Mouse (Mus musculus) cerebellum, adult 2 months (tissue): ENCODE data around the gene Keap1. TPM values are rescaled to one million over a fixed set of nuclear protein-coding genes. Genes with fewer than 3 reads are reported as not detected.
A peak's percentile ranks its signal among the peaks of the same experiment; 100 is the strongest.

Experiments
- DNase-seq, 2 experiments: peaks; one replicate each; pipeline ENCODE4 v3.0.0; 2021
- H3K27ac ChIP-seq: fragments of 200-500 bp; 2 replicates; pipeline ENCODE4 v1.5.1; 2012; ENCODE audit warnings: low read length, control low read depth, inconsistent platforms; ENCODE audit not compliant: insufficient read depth
- H3K27me3 ChIP-seq: fragments of 200-500 bp; 2 replicates; pipeline ENCODE4 v1.6.1; 2012; ENCODE audit warnings: inconsistent platforms, mild to moderate bottlenecking, low read length, moderate library complexity; ENCODE audit not compliant: control insufficient read depth, insufficient read depth
- H3K4me1 ChIP-seq: fragments of 200-500 bp; 2 replicates; pipeline ENCODE4 v1.6.1; 2011; ENCODE audit warnings: low read length; ENCODE audit not compliant: control insufficient read depth, insufficient read depth
- H3K4me3 ChIP-seq: fragments of 200-500 bp; replicated peaks from 2 replicates; pipeline ENCODE3; 2011; ENCODE audit warnings: mild to moderate bottlenecking, low read depth, low read length, control low read depth; ENCODE audit not compliant: insufficient read depth
- CTCF ChIP-seq: fragments of 200-500 bp; IDR thresholded peaks from 2 replicates; pipeline ENCODE4 v1.5.1; 2011; ENCODE audit warnings: low read depth, mild to moderate bottlenecking, control low read depth, low read length, moderate library complexity, borderline replicate concordance; ENCODE audit not compliant: insufficient read depth
- POLR2A ChIP-seq: fragments of 200-500 bp; IDR thresholded peaks from 2 replicates; pipeline ENCODE4 v1.6.1; 2011; ENCODE audit warnings: low read length, control low read depth, borderline replicate concordance; ENCODE audit not compliant: insufficient read depth
- WGBS: fragments of 180-500 bp; shearing (Covaris S2); methylation state at CpG from one replicate; pipeline ENCODE4 v1.1.7; 2018; 5-methylcytosine and 5-hydroxymethylcytosine counted together
- polyA plus RNA-seq: library from polyadenylated mRNA; depleted of rRNA; stranded (reverse); fragments of >200 nt; gene quantifications from 2 replicates; pipeline ENCODE4 v1.2.3, GENCODE M21; 2012; rRNA removed

Gene Keap1
- 60.5 and 63.1 TPM in 2 replicates for polyA plus RNA-seq

GRCm38 (mm10) chr9:21238733-21239464 is at the start of gene Keap1:
Gene Keap1, minus strand, starts transcription at chr9:21239361.
- Histone ChIP-seq H3K4me3 (peak within 1 kb of the TSS; percentile 82), H3K4me1 (peaks cover 18% of the 10 kb centered on the region), H3K27ac (peak within 1 kb of the TSS; percentile 98), H3K27me3 (no peaks in the 10 kb centered on the region)
- peak; percentile 83 to 87 for DNase-seq
- TF ChIP-seq POLR2A: peak; percentile 46; the same call in 1 of the 2 replicates
- no peak for TF ChIP-seq CTCF
- under 1% methylated on average over 82 of the region's 90 CpGs for WGBS

DNA sequence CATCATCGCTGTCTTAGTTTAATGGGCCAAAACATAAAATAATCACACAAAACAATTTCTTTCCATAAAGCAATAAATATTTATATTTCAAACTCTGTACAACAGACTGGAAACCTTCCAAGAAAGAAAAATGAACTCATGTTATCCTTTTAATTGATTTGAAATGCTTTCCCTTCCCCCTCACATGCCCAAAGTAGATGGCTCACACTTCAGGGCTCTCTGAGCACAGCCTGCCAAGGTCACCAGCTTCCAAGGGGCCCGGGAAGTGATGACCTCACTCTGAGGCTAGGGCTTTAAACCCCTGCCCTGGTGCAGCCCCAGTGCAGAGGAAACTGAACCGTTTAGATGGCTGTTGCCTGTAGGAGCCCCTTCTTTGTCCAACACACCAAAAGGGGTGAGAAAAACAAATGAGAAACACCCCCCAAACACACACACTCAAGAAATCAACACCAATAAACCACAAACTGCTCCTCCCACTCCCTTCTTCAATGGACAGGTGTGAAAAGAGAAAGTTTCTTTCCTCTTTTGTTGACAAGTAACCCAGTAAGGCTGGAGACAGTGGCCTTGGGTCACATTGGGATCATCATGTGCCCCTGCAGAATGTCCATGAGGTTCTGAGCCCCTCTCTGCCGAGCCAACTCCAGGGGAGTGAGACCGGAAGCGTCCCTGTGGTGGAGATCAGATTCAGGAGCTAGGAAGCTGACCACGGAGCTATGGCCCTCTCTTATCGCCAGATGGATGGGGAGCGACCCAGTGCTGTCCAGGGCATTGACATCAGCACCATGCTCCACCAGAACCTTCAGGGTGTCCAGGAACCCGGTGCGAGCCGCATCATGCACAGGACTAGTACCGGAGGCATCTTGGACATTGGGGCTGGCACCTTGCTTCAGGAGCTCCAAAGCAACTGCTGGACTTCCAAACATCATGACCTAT is 49.5 kb upstream of the Keap1 start:
- 69% methylated on average over 13 of the region's 13 CpGs for WGBS
- Histone ChIP-seq H3K4me1 (peaks cover 14% of the 10 kb centered on the region), H3K27ac (peak overlapping the region; percentile 64; the same call in 1 of the 2 replicates), H3K27me3 (no peaks in the 10 kb centered on the region), H3K4me3 (peak overlapping the region; percentile 65)
- no peak for DNase-seq
- TF ChIP-seq POLR2A: no peak
- TF ChIP-seq CTCF: no peak

DNA sequence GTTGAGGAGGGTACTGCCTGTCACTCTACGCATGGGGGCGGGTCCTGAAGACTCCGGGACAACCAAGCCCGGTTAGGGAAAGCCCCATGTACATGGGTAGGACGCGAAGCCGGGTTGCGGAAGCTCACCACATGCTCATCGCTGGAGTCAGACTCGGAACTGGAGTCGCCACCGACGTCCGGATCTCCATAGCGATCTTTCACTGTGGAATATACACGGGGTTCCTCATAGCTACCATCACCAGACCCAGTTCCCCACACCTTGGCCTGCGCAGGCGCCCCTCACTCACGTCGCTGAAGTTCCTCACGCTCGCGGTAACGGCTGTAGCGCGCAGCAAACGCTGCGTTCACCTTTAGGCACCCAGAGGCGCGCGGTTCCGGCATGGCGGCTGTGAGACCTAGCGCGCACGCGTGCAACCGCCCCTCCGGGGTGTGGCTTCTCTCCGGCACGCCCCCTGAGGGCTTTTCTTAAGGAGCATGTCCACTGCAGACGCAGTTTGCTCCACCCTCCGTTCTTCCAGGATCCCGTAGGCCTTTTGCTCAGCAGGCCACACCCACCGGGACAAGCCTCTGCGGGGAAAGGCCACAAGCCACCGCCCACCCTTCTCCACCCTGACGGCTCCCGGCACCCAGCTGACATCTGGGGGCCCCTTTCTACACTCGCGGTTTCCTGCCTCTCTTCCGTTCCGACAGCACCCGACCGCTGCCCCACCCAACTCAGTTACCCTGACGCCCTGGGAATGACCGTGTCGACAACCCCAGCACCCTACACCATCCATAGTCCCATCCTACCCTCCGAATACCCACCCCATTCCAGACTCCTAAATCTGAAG is 48.6 kb upstream of the Keap1 start, which contains the start of gene Kri1:
Kri1 (minus strand) TSS at position 399 of the 832 bp plus-strand sequence.
- no peaks in the 10 kb centered on the region for H3K27me3 ChIP-seq
- WGBS: under 1% methylated on average over 59 of the region's 59 CpGs
- H3K4me3 ChIP-seq: peak within 1 kb of the TSS; percentile 99
- H3K4me1 ChIP-seq: peaks cover 14% of the 10 kb centered on the region
- peak within 1 kb of the TSS; percentile 64 for H3K27ac ChIP-seq
- no peak for TF ChIP-seq CTCF
- peak; percentile 96 for TF ChIP-seq POLR2A
- peak; percentile 97 for DNase-seq

DNA sequence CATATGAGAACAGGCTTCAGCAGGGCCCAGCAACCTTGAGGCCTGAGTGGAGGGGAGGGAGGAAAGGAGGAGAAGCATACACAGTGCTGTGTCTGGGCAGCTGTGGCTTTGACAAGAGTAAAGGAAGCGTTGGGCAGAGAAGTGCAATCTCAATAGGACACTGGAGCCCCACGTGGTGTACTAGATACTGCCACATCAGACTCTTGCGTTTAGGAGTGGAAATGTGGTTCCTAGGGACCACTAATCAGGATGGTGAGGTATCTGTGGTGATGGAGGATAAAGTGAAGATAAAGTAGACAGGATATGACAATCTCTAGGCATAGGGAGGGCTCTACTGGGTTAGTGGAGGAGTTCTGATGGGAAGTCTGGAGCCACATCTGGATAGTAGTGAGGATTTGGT is 47.6 kb upstream of the Keap1 start:
- H3K4me3 ChIP-seq: peak overlapping the region; percentile 23
- no peak for DNase-seq
- no peaks in the 10 kb centered on the region for H3K27me3 ChIP-seq
- H3K27ac ChIP-seq: no peak overlapping the region; the same call in 1 of the 2 replicates
- peaks cover 14% of the 10 kb centered on the region for H3K4me1 ChIP-seq
- no peak for TF ChIP-seq CTCF
- no peak for TF ChIP-seq POLR2A
- WGBS: 51% methylated on average over 3 of the region's 3 CpGs

GRCm38 (mm10) chr9:21283994-21284393 is 44.8 kb upstream of the Keap1 start:
- Histone ChIP-seq H3K27me3 (no peaks in the 10 kb centered on the region), H3K27ac (no peak overlapping the region), H3K4me1 (peaks cover 12% of the 10 kb centered on the region), H3K4me3 (no peak overlapping the region)
- no peak for DNase-seq
- no peak for TF ChIP-seq CTCF
- no peak for TF ChIP-seq POLR2A
- 88% methylated on average over 3 of the region's 3 CpGs for whole genome bisulfite sequencing

- no peaks in the 10 kb centered on the region for H3K27me3 ChIP-seq
- no peak for DNase-seq
- TF ChIP-seq POLR2A: no peak
- no peak for TF ChIP-seq CTCF
- no peak overlapping the region for H3K27ac ChIP-seq
- WGBS: 86% methylated on average over 5 of the region's 5 CpGs
- H3K4me1 ChIP-seq: peaks cover 9% of the 10 kb centered on the region
- H3K4me3 ChIP-seq: no peak overlapping the region
Observed at GRCm38 (mm10) chr9:21283591-21283990, 44.4 kb upstream of the Keap1 start.

GRCm38 (mm10) chr9:21277776-21278175 is 38.6 kb upstream of the Keap1 start:
- Histone ChIP-seq H3K27ac (no peak overlapping the region), H3K4me3 (no peak overlapping the region), H3K4me1 (no peaks in the 10 kb centered on the region), H3K27me3 (no peaks in the 10 kb centered on the region)
- peak in 1 of 2 experiments; percentile 16 for DNase-seq
- TF ChIP-seq POLR2A (no peak), CTCF (no peak)
- WGBS: 88% methylated on average over 5 of the region's 5 CpGs
